Mouse (Mus musculus): ENCODE measurements around the gene Efna1. TPM values are rescaled to one million over a fixed set of nuclear protein-coding genes. Genes with fewer than 3 reads are reported as not detected.

The Efna1 gene
- polyA plus RNA-seq, 1 experiment = 5.3 TPM

DNA sequence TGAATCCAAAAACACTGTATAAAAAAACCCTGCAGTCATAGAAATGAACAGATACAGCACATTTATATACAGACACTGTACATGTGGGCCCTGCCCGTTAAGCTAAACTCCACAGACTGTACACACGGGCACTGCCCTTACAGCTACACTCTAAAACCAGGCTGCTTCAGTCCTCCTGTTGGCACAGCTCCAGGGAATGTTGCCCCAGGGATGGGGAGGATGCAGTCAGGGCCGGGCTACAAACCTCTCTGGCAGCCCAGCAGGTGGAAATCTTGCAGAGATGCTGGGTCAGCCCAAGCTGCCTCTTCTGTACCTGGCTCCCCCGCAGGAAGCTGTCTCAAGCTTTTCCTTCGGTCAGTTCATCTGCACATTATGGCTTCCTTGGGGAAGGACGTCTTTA is 9.2 kb downstream of the Efna1 start:
- Histone ChIP-seq H3K4me1 (ENCODE audit: control insufficient read depth, insufficient read depth, insufficient read length) (peaks cover 8% of the 10 kb centered on the region; the same call in 1 of the 2 replicates), H3K27ac (ENCODE audit: insufficient read depth, low read length) (no peak overlapping the region), H3K27me3 (ENCODE audit: control insufficient read depth, insufficient read depth, low read length) (no peaks in the 10 kb centered on the region), H3K36me3 (ENCODE audit: control insufficient read depth, insufficient read depth, low read length) (no peaks in the 10 kb centered on the region; the same call in 1 of the 2 replicates), H3K4me3 (ENCODE audit: extremely low read depth, insufficient read depth, insufficient read length) (no peak overlapping the region)
- no peak for DNase-seq (ENCODE audit: low read depth in 1 of 2, low spot score in 2 of 2)
- no peak; the same call in 1 of the 2 replicates for TF ChIP-seq POLR2A (IDR thresholded peaks at IDR 0.05; ENCODE audit: low read depth, low read length)
- WGBS = 91% methylated on average over 6 of the region's 6 CpGs

DNA sequence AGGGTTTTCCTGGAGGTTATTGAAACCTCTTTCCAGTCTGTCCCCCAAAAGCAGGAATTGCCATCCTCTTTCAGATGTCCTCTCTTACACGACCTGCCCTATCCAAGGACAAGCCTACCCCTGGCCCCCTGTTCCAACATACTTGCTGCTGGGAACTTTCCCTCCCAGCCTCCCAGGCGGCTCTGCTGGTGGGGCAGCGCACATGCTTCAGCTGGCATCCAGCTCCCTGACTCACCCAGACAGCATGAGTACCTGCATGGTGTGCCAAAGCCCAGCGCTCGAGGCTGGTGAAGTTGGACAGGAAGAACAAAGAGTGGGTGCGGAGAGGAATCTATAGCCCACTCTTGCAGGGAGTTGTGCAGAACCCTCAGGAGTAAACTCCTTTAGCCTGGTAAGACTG is 10.1 kb downstream of the Efna1 start:
- WGBS = 79% methylated on average over 6 of the region's 6 CpGs
- Histone ChIP-seq H3K27ac (ENCODE audit: insufficient read depth, low read length) (peak overlapping the region; percentile 88; the same call in 1 of the 2 replicates), H3K4me1 (ENCODE audit: control insufficient read depth, insufficient read depth, insufficient read length) (peaks cover 8% of the 10 kb centered on the region; the same call in 1 of the 2 replicates), H3K27me3 (ENCODE audit: control insufficient read depth, insufficient read depth, low read length) (no peaks in the 10 kb centered on the region), H3K4me3 (ENCODE audit: extremely low read depth, insufficient read depth, insufficient read length) (no peak overlapping the region), H3K36me3 (ENCODE audit: control insufficient read depth, insufficient read depth, low read length) (no peaks in the 10 kb centered on the region; the same call in 1 of the 2 replicates)
- no peak for DNase-seq (ENCODE audit: low read depth in 1 of 2, low spot score in 2 of 2)
- no peak for TF ChIP-seq POLR2A (IDR thresholded peaks at IDR 0.05; ENCODE audit: low read depth, low read length)
- TF ChIP-seq CTCF (IDR thresholded peaks at IDR 0.05; ENCODE audit: extremely low read depth, insufficient read depth, insufficient read length, insufficient replicate concordance) = no peak

DNA sequence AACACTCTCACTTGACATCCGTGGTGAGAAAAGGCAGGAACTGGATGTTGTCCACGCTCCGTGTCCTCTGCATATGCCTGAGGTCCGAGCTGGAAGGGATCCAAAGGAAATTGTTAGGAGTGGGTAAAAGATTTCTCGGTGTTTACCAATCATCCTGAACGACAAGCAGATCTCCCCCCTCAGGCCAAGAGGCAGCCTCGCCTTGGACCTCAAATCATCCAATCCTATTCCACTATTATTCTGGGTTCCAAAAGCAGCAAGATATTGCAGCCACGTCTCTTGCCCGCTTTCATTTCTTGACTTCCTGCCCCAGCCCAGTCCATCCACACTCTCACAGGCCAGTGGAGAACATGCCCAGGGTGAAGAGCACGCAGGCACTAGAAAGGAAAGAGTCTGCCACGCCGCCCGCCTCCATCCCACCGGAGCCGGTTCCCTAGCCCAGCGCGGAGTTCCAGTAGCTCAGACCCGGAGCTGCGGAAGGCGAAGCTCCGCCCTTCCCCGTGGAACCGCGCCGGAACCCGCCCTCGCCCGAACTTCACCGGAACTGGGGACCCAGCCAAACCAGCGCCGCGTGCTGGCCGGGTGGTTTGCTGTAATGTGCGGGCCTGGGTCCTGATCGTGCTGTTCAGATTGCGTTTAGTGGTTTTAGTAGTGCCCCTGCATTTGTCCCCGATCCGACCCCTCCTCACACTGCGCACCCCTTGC is 10.7 kb downstream of the Efna1 start, which contains the start of gene Slc50a1:
Gene Slc50a1 (minus strand): TSS at position 520 of the 705 bp plus-strand sequence.
- peak in 1 of 2 experiments; percentile 82 for DNase-seq (ENCODE audit: low read depth in 1 of 2, low spot score in 2 of 2)
- Histone ChIP-seq H3K4me1 (ENCODE audit: control insufficient read depth, insufficient read depth, insufficient read length) (peaks cover 8% of the 10 kb centered on the region; the same call in 1 of the 2 replicates), H3K4me3 (ENCODE audit: extremely low read depth, insufficient read depth, insufficient read length) (peak within 1 kb of the TSS; percentile 96), H3K27me3 (ENCODE audit: control insufficient read depth, insufficient read depth, low read length) (no peaks in the 10 kb centered on the region), H3K36me3 (ENCODE audit: control insufficient read depth, insufficient read depth, low read length) (no peaks in the 10 kb centered on the region; the same call in 1 of the 2 replicates), H3K27ac (ENCODE audit: insufficient read depth, low read length) (peak within 1 kb of the TSS; percentile 88)
- TF ChIP-seq POLR2A (IDR thresholded peaks at IDR 0.05; ENCODE audit: low read depth, low read length) (peak; percentile 77), CTCF (IDR thresholded peaks at IDR 0.05; ENCODE audit: extremely low read depth, insufficient read depth, insufficient read length, insufficient replicate concordance) (peak; percentile 33; the same call in 1 of the 2 replicates)
- WGBS = 1% methylated on average over 39 of the region's 39 CpGs

DNA sequence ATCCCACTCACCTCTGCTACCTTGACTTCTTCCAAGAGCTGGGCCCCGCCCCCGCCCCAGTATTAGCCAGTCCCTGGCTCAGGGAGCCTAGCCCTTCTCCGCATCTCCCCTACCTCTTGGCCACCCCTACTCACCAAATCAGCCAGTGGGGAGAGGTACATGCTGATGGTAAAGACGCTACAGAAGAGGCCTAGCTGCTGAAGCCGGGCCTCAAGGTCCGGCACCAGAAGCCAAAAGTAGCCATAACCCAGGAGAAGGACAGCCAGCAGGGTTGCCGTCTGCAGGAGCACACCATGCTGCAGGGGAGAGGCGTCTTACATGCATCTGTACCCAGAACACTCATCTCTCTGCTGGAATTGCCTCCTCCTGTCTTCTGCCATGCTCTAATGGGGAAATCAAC is 12.0 kb downstream of the Efna1 start:
- TF ChIP-seq CTCF (IDR thresholded peaks at IDR 0.05; ENCODE audit: extremely low read depth, insufficient read depth, insufficient read length, insufficient replicate concordance) = no peak
- TF ChIP-seq POLR2A (IDR thresholded peaks at IDR 0.05; ENCODE audit: low read depth, low read length) = no peak
- Histone ChIP-seq H3K36me3 (ENCODE audit: control insufficient read depth, insufficient read depth, low read length) (no peaks in the 10 kb centered on the region; the same call in 1 of the 2 replicates), H3K27me3 (ENCODE audit: control insufficient read depth, insufficient read depth, low read length) (no peaks in the 10 kb centered on the region), H3K4me3 (ENCODE audit: extremely low read depth, insufficient read depth, insufficient read length) (no peak overlapping the region), H3K27ac (ENCODE audit: insufficient read depth, low read length) (no peak overlapping the region), H3K4me1 (ENCODE audit: control insufficient read depth, insufficient read depth, insufficient read length) (peaks cover 8% of the 10 kb centered on the region; the same call in 1 of the 2 replicates)
- no peak for DNase-seq (ENCODE audit: low read depth in 1 of 2, low spot score in 2 of 2)
- 89% methylated on average over 8 of the region's 8 CpGs for WGBS

DNA sequence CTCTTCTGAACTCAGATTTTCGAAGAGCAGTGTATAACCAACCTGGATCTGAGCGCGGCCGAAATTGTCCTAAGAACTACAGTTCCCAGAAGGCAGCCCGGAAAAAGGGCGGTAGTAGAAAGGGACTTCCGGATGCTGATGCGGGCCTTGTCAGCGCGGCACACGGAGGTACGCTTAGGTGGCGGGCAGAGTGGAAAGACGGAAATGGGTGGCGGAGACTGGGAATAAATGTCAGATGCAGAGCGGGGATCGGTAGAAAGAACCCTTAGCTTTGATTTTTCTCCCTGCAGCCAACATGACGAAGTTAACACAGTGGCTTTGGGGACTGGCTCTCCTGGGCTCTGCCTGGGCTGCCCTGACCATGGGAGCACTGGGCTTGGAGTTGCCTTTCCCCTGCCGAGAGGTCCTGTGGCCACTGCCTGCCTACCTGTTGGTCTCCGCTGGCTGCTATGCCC is 14.5 kb downstream of the Efna1 start:
- WGBS = under 1% methylated on average over 20 of the region's 20 CpGs
- Histone ChIP-seq H3K4me3 (ENCODE audit: extremely low read depth, insufficient read depth, insufficient read length) (peak overlapping the region; percentile 93), H3K4me1 (ENCODE audit: control insufficient read depth, insufficient read depth, insufficient read length) (peaks cover 8% of the 10 kb centered on the region; the same call in 1 of the 2 replicates), H3K27me3 (ENCODE audit: control insufficient read depth, insufficient read depth, low read length) (no peaks in the 10 kb centered on the region), H3K27ac (ENCODE audit: insufficient read depth, low read length) (peak overlapping the region; percentile 74), H3K36me3 (ENCODE audit: control insufficient read depth, insufficient read depth, low read length) (no peaks in the 10 kb centered on the region; the same call in 1 of the 2 replicates)
- peak; percentile 56 to 75 for DNase-seq (ENCODE audit: low read depth in 1 of 2, low spot score in 2 of 2)
- TF ChIP-seq CTCF (IDR thresholded peaks at IDR 0.05; ENCODE audit: extremely low read depth, insufficient read depth, insufficient read length, insufficient replicate concordance) (no peak), POLR2A (IDR thresholded peaks at IDR 0.05; ENCODE audit: low read depth, low read length) (peak; percentile 93)

DNA sequence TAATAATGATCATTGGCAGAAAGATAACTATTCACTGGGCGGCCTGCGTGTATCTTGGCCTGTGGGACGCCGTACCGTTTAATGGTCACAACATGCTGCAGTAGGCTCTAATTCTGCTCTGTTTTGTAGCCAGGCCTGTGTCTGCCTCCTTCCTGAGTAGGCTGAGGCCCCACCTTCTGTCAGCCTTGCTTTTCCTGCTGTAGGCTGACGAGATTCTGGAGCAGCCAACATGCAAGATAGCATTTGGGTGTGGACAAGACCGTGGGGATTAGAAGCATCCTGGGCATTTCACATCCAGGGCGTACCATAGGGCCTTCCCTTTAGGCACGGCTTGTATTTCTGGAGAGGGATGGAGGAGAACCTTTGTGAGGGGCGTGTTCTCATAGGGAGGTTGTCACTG is 18.5 kb downstream of the Efna1 start:
- H3K27ac ChIP-seq (ENCODE audit: insufficient read depth, low read length) = no peak overlapping the region
- H3K36me3 ChIP-seq (ENCODE audit: control insufficient read depth, insufficient read depth, low read length) = no peaks in the 10 kb centered on the region
- no peak overlapping the region for H3K4me3 ChIP-seq (ENCODE audit: extremely low read depth, insufficient read depth, insufficient read length)
- 57% methylated on average over 10 of the region's 10 CpGs for WGBS
- no peaks in the 10 kb centered on the region; the same call in 1 of the 2 replicates for H3K4me1 ChIP-seq (ENCODE audit: control insufficient read depth, insufficient read depth, insufficient read length)
- H3K27me3 ChIP-seq (ENCODE audit: control insufficient read depth, insufficient read depth, low read length) = no peaks in the 10 kb centered on the region
- TF ChIP-seq POLR2A (IDR thresholded peaks at IDR 0.05; ENCODE audit: low read depth, low read length) (no peak), CTCF (IDR thresholded peaks at IDR 0.05; ENCODE audit: extremely low read depth, insufficient read depth, insufficient read length, insufficient replicate concordance) (no peak)
- DNase-seq (ENCODE audit: low read depth in 1 of 2, low spot score in 2 of 2) = no peak

DNA sequence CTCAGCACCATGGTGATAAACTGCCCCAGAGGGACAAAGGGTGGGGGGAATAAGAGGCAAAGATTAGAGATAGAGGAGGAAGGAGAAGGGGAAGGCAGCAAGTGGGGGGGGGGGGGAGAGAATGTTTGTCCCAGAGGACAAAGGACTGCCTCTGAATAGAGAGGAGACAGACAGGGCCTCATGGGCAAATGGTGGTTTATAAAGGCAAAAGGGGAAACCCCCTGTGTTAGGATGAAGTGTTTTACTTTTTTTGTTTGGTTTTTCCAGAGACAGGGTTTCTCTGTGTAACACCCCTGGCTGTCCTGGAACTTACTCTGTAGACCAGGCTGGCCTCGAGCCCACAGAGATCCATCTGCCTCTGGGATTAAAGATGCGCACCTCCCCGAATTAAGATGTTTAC is 20.7 kb downstream of the Efna1 start:
- Histone ChIP-seq H3K27ac (ENCODE audit: insufficient read depth, low read length) (no peak overlapping the region), H3K4me3 (ENCODE audit: extremely low read depth, insufficient read depth, insufficient read length) (no peak overlapping the region), H3K27me3 (ENCODE audit: control insufficient read depth, insufficient read depth, low read length) (no peaks in the 10 kb centered on the region), H3K4me1 (ENCODE audit: control insufficient read depth, insufficient read depth, insufficient read length) (no peaks in the 10 kb centered on the region), H3K36me3 (ENCODE audit: control insufficient read depth, insufficient read depth, low read length) (no peaks in the 10 kb centered on the region)
- DNase-seq (ENCODE audit: low read depth in 1 of 2, low spot score in 2 of 2) = no peak
- TF ChIP-seq POLR2A (IDR thresholded peaks at IDR 0.05; ENCODE audit: low read depth, low read length) (no peak), CTCF (IDR thresholded peaks at IDR 0.05; ENCODE audit: extremely low read depth, insufficient read depth, insufficient read length, insufficient replicate concordance) (no peak)
- WGBS = 84% methylated on average over 3 of the region's 3 CpGs
